Mouse (Mus musculus) B cell, adult 2 months (primary cell): ENCODE results near the gene Rab11fip2.
A peak's percentile ranks its signal among the peaks of the same experiment; 100 is the strongest.

ENCODE experiments used
- DNase-seq, 2 experiments: peaks; one replicate each; pipeline ENCODE4 v3.0.0; 2022

Rab11fip2 gene

GRCm38 (mm10) chr19:59943322-59943871, at the start of gene Rab11fip2:
TSS of gene Rab11fip2 (minus strand) at chr19:59943654.
- peak; percentile 86 to 91 for DNase-seq

- no peak for DNase-seq
Measured at GRCm38 (mm10) chr19:59981588-59981987, 38.1 kb upstream of the Rab11fip2 start.

- no peak for DNase-seq
Measured at GRCm38 (mm10) chr19:59954936-59955335, 11.5 kb upstream of the Rab11fip2 start.

GRCm38 (mm10) chr19:59949731-59950130, 6.3 kb upstream of the Rab11fip2 start:
- DNase-seq = no peak

- no peak for DNase-seq
Measured at GRCm38 (mm10) chr19:59942716-59943321, 635 bp downstream of the Rab11fip2 start.

- no peak for DNase-seq
Measured at GRCm38 (mm10) chr19:59939711-59940110, 3.7 kb downstream of the Rab11fip2 start.

- no peak for DNase-seq
Measured at GRCm38 (mm10) chr19:59932085-59932484, 11.4 kb downstream of the Rab11fip2 start.

GRCm38 (mm10) chr19:59928672-59929071, 14.8 kb downstream of the Rab11fip2 start:
- DNase-seq = no peak

GRCm38 (mm10) chr19:59926125-59926524, 17.3 kb downstream of the Rab11fip2 start:
- no peak for DNase-seq

- no peak for DNase-seq
Measured at GRCm38 (mm10) chr19:59920846-59921245, 22.6 kb downstream of the Rab11fip2 start.

GRCm38 (mm10) chr19:59917901-59918613, 25.4 kb downstream of the Rab11fip2 start:
- DNase-seq = no peak

GRCm38 (mm10) chr19:59911554-59911953, 31.9 kb downstream of the Rab11fip2 start:
- DNase-seq = no peak

- no peak for DNase-seq
Measured at GRCm38 (mm10) chr19:59905296-59906081, 38.0 kb downstream of the Rab11fip2 start.

GRCm38 (mm10) chr19:59899965-59900364, 43.5 kb downstream of the Rab11fip2 start:
- no peak for DNase-seq

GRCm38 (mm10) chr19:59898301-59898700, 45.2 kb downstream of the Rab11fip2 start:
- DNase-seq = no peak

- no peak for DNase-seq
Measured at GRCm38 (mm10) chr19:59889383-59889782, 54.1 kb downstream of the Rab11fip2 start.

- DNase-seq = no peak
Measured at GRCm38 (mm10) chr19:59888846-59889245, 54.6 kb downstream of the Rab11fip2 start.

GRCm38 (mm10) chr19:59887866-59888265, 55.6 kb downstream of the Rab11fip2 start:
- DNase-seq = no peak

- no peak for DNase-seq
Measured at GRCm38 (mm10) chr19:59885301-59885700, 58.2 kb downstream of the Rab11fip2 start.

- DNase-seq = no peak
Measured at GRCm38 (mm10) chr19:59877238-59877637, 66.2 kb downstream of the Rab11fip2 start.

GRCm38 (mm10) chr19:59866666-59867065, 76.8 kb downstream of the Rab11fip2 start:
- no peak for DNase-seq

- no peak for DNase-seq
Measured at GRCm38 (mm10) chr19:59862423-59862822, 81.0 kb downstream of the Rab11fip2 start.

GRCm38 (mm10) chr19:59860799-59861198, 82.7 kb downstream of the Rab11fip2 start:
- DNase-seq = no peak
